11 mouse cellular contexts compared by ENCODE assay signal in the genomic region with DNA sequence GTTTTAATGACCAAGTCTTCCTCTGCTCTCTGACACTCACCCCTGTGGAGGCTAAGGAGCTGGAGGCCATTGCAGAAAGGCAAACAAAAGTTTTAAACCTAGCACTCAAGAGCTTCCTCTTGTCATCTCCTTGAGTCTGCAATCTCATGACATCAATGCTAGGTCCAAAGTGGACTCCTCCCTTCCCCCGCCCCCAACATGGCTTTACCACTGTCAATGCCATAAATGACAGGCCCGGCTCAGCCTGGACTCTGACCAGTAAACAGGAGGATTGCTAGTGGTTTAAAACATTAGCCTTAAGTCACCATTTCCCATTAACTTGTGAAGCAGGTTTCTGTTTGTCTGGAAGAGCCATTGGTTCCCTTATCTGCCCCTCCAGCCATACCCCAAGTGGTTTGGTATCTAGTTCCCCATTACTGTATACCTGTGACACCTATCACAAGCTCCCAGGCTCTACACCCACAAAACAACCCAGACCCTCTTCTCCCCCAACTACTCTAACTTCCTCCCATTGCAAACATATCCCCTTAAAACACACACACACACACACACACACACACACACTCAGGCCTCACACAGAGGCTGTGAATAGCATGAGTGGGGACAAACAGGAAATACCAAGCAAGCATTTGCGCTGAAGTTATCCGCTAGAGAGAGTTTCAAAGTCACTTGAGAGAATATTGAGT. TPM values are rescaled to one million over a fixed set of nuclear protein-coding genes. Genes with fewer than 3 reads are reported as not detected.
DNase-seq lines count a peak whose midpoint lies in the region; ATAC-seq and TF ChIP-seq lines count a peak whose summit lies in the region.
"Had no signal": no experiment of that assay in that cellular context is flagged by ENCODE, and none has a peak within 500 bp of the region (broad histone marks: within the 10 kb centered on the region; RNA-seq: fewer than 3 reads in every experiment).

No protein-coding gene starts in this region.

- no peak for ATAC-seq in heart, embryonic 15.5 days (replicated peaks; ENCODE audit: insufficient number of reproducible peaks, insufficient read depth, low FRiP score, low read depth)
- no peak for ATAC-seq in midbrain, embryonic 13.5 days
- ATAC-seq: CD4-positive, CD25-positive, alpha-beta regulatory T cell, adult 4 months; forebrain, embryonic 13.5 days had no signal

- H3K27me3 ChIP-seq in heart, embryonic 15.5 days = no peaks in the 10 kb centered on the region
- no peaks in the 10 kb centered on the region for H3K27me3 ChIP-seq in liver, adult 2 months (ENCODE audit: control insufficient read depth, insufficient read depth, low read length)
- H3K27me3 ChIP-seq in midbrain, embryonic 13.5 days = no peaks in the 10 kb centered on the region
- H3K27me3 ChIP-seq: forebrain, embryonic 13.5 days had no signal

- H3K9me3 ChIP-seq in heart, embryonic 15.5 days (replicated peaks) = no peaks in the 10 kb centered on the region
- no peaks in the 10 kb centered on the region for H3K9me3 ChIP-seq in midbrain, embryonic 13.5 days
- H3K9me3 ChIP-seq: forebrain, embryonic 13.5 days had no signal

- TF ChIP-seq POLR2A in liver, adult 2 months (IDR thresholded peaks at IDR 0.05; ENCODE audit: extremely low read depth, insufficient read depth, low read length) = no peak

- H3K4me2 ChIP-seq in heart, embryonic 15.5 days = no peak overlapping the region
- H3K4me2 ChIP-seq in midbrain, embryonic 13.5 days (replicated peaks) = no peak overlapping the region
- H3K4me2 ChIP-seq: forebrain, embryonic 13.5 days had no signal

- H3K4me3 ChIP-seq in heart, embryonic 15.5 days = no peak overlapping the region
- no peak overlapping the region for H3K4me3 ChIP-seq in liver, adult 2 months (ENCODE audit: insufficient read depth, low read depth, low read length)
- no peak overlapping the region for H3K4me3 ChIP-seq in midbrain, embryonic 13.5 days (replicated peaks)
- H3K4me3 ChIP-seq: forebrain, embryonic 13.5 days had no signal

- peaks cover 5% of the 10 kb centered on the region for H3K79me2 ChIP-seq in liver, adult 2 months (ENCODE audit: control insufficient read depth, insufficient read depth, low read length)

- no peak for TF ChIP-seq CTCF in liver, adult 2 months (IDR thresholded peaks at IDR 0.05; ENCODE audit: low read depth, low read length)

- peaks cover 36% of the 10 kb centered on the region for H3K4me1 ChIP-seq in heart, embryonic 15.5 days (replicated peaks)
- H3K4me1 ChIP-seq in liver, adult 2 months (ENCODE audit: control insufficient read depth, insufficient read depth, low read length) = peaks cover 6% of the 10 kb centered on the region
- peaks cover 17% of the 10 kb centered on the region for H3K4me1 ChIP-seq in midbrain, embryonic 13.5 days (replicated peaks)

- DNase-seq in kidney, adult 18-20 months = peak; percentile 11
- DNase-seq in kidney, adult 8-10 months = no peak
- peak; percentile 12 for DNase-seq in liver, adult 2 months (ENCODE audit: extremely low read depth, low read depth, low spot score)
- peak; percentile 60 for DNase-seq in lung, postnatal 14 days
- no peak for DNase-seq in frontal cortex, postnatal 36 days (ENCODE audit: low spot score in 2 of 2)
- DNase-seq in ovary, postnatal 36 days (ENCODE audit: low spot score) = no peak

- WGBS in heart, embryonic 15.5 days = 64% methylated on average over 4 of the region's 4 CpGs
- 58% methylated on average over 4 of the region's 4 CpGs for WGBS in liver, adult 2 months
- WGBS in midbrain, embryonic 13.5 days = 88% methylated on average over 4 of the region's 4 CpGs

- no peaks in the 10 kb centered on the region for H3K36me3 ChIP-seq in heart, embryonic 15.5 days
- H3K36me3 ChIP-seq in liver, adult 2 months (ENCODE audit: control insufficient read depth, insufficient read depth, low read length) = no peaks in the 10 kb centered on the region
- H3K36me3 ChIP-seq in midbrain, embryonic 13.5 days = no peaks in the 10 kb centered on the region

- H3K27ac ChIP-seq in heart, embryonic 15.5 days = peak overlapping the region; percentile 53
- no peak overlapping the region for H3K27ac ChIP-seq in liver, adult 2 months (replicated peaks; ENCODE audit: insufficient read depth, low read depth, low read length)
- no peak overlapping the region for H3K27ac ChIP-seq in midbrain, embryonic 13.5 days
- H3K27ac ChIP-seq: forebrain, embryonic 13.5 days had no signal

- H3K9ac ChIP-seq in heart, embryonic 15.5 days = no peak overlapping the region
- no peak overlapping the region for H3K9ac ChIP-seq in liver, adult 2 months (ENCODE audit: low read depth, low read length)
- no peak overlapping the region for H3K9ac ChIP-seq in midbrain, embryonic 13.5 days (replicated peaks)
- H3K9ac ChIP-seq: forebrain, embryonic 13.5 days had no signal

RNA-seq across cellular contexts. Expression of a gene that starts 2.7 kb away (rescaled TPM):
- 0.09 TPM in 1 of 2 replicates, not detected in the other for polyA plus RNA-seq in heart, embryonic 15.5 days (2015; fragmentation: Nextera tagmentation; extraction: Ambion mirVana)
- not detected in 2 replicates for total RNA-seq in liver, adult 2 months (2014; rRNA removed)
- polyA plus RNA-seq in liver, adult 2 months (2012; rRNA removed) = not detected in 2 replicates
- polyA plus RNA-seq in midbrain, embryonic 13.5 days (2015; fragmentation: Nextera tagmentation; extraction: Ambion mirVana) = not detected in 2 replicates
- polyA plus RNA-seq: forebrain, embryonic 13.5 days; neural tube, embryonic 14.5 days had no signal

RNA-seq across cellular contexts. Expression of a gene that starts 3.6 kb away (rescaled TPM):
- 9.9 and 11.9 TPM in 2 replicates for polyA plus RNA-seq in heart, embryonic 15.5 days (2015; fragmentation: Nextera tagmentation; extraction: Ambion mirVana)
- total RNA-seq in liver, adult 2 months (2014; rRNA removed) = 6.1 and 7.0 TPM in 2 replicates
- 3.6 and 5.1 TPM in 2 replicates for polyA plus RNA-seq in liver, adult 2 months (2012; rRNA removed)
- polyA plus RNA-seq in midbrain, embryonic 13.5 days (2015; fragmentation: Nextera tagmentation; extraction: Ambion mirVana) = 9.7 and 11.4 TPM in 2 replicates

RNA-seq across cellular contexts. Expression of a gene that starts 5.9 kb away (rescaled TPM):
- not detected in 2 replicates for polyA plus RNA-seq in heart, embryonic 15.5 days (2015; fragmentation: Nextera tagmentation; extraction: Ambion mirVana)
- total RNA-seq in liver, adult 2 months (2014; rRNA removed) = not detected in 2 replicates
- polyA plus RNA-seq in liver, adult 2 months (2012; rRNA removed) = not detected in 2 replicates
- polyA plus RNA-seq in midbrain, embryonic 13.5 days (2015; fragmentation: Nextera tagmentation; extraction: Ambion mirVana) = not detected in 2 replicates
- polyA plus RNA-seq: neural tube, embryonic 14.5 days had no signal

RNA-seq across cellular contexts. Expression of a gene that starts 22.6 kb away (rescaled TPM):
- polyA plus RNA-seq in heart, embryonic 15.5 days (2015; fragmentation: Nextera tagmentation; extraction: Ambion mirVana) = 30.3 and 37.6 TPM in 2 replicates
- total RNA-seq in liver, adult 2 months (2014; rRNA removed) = 11.4 and 14.4 TPM in 2 replicates
- 8.8 and 13.6 TPM in 2 replicates for polyA plus RNA-seq in liver, adult 2 months (2012; rRNA removed)
- 75.1 and 75.6 TPM in 2 replicates for polyA plus RNA-seq in midbrain, embryonic 13.5 days (2015; fragmentation: Nextera tagmentation; extraction: Ambion mirVana)

RNA-seq across cellular contexts. Expression of a gene that starts 22.8 kb away (rescaled TPM):
- polyA plus RNA-seq in heart, embryonic 15.5 days (2015; fragmentation: Nextera tagmentation; extraction: Ambion mirVana) = 4.5 and 5.1 TPM in 2 replicates
- 2.9 and 3.0 TPM in 2 replicates for total RNA-seq in liver, adult 2 months (2014; rRNA removed)
- 2.1 and 2.6 TPM in 2 replicates for polyA plus RNA-seq in liver, adult 2 months (2012; rRNA removed)
- 7.8 and 8.1 TPM in 2 replicates for polyA plus RNA-seq in midbrain, embryonic 13.5 days (2015; fragmentation: Nextera tagmentation; extraction: Ambion mirVana)

Comparison
In these comparisons a context has a peak if more than half of its experiments do, and no peak if none do; other contexts are left out.
1. DNase-seq: peak in kidney, adult 18-20 months (single experiment), liver, adult 2 months (single experiment) and lung, postnatal 14 days (single experiment); none in kidney, adult 8-10 months (0 of 2), frontal cortex, postnatal 36 days (0 of 2) and ovary, postnatal 36 days (single experiment).